Mouse (Mus musculus) kidney, adult 2 months (tissue): ENCODE measurements around the gene Cyp2d11. TPM values are rescaled to one million over a fixed set of nuclear protein-coding genes. Genes with fewer than 3 reads are reported as not detected.
"Not testable (repeated sequence)": the region's sequence is repeated elsewhere in the genome, so short reads cannot be mapped to it uniquely, and the experiment has no call there.

Experiments
- DNase-seq: peaks from one replicate; pipeline ENCODE4 v3.0.0; 2021
- H3K27ac ChIP-seq: fragments of 200-500 bp; 2 replicates; pipeline ENCODE4 v1.5.1; 2012; ENCODE audit warnings: low read depth, low read length, control low read depth, inconsistent platforms; ENCODE audit not compliant: insufficient read depth
- H3K27me3 ChIP-seq: fragments of 200-500 bp; replicated peaks from 2 replicates; pipeline ENCODE4 v1.6.1; 2012; ENCODE audit warnings: mild to moderate bottlenecking, moderate library complexity, low read length, inconsistent platforms; ENCODE audit not compliant: control insufficient read depth, insufficient read depth
- H3K36me3 ChIP-seq: fragments of 200-500 bp; 2 replicates; pipeline ENCODE4 v1.6.1; 2012; ENCODE audit warnings: mild to moderate bottlenecking, moderate library complexity, low read length, inconsistent platforms; ENCODE audit not compliant: control insufficient read depth, insufficient read depth
- H3K4me1 ChIP-seq: fragments of 200-500 bp; 2 replicates; pipeline ENCODE4 v1.6.1; 2011; ENCODE audit warnings: low read length; ENCODE audit not compliant: control insufficient read depth, insufficient read depth
- H3K4me3 ChIP-seq: fragments of 200-500 bp; 2 replicates; pipeline ENCODE4 v1.5.1; 2011; ENCODE audit warnings: mild to moderate bottlenecking, low read depth, low read length, control low read depth; ENCODE audit not compliant: insufficient read depth
- CTCF ChIP-seq: fragments of 200-500 bp; conservative IDR thresholded peaks from 2 replicates; pipeline ENCODE4 v1.5.1; 2011; ENCODE audit warnings: low read depth, mild to moderate bottlenecking, control low read depth, low read length, moderate library complexity, mixed read lengths; ENCODE audit not compliant: insufficient read depth, insufficient read length
- POLR2A ChIP-seq: fragments of 200-500 bp; IDR thresholded peaks from one replicate; pipeline ENCODE4 v1.6.1; 2011; ENCODE audit warnings: low read depth, low read length, control low read depth
- WGBS: fragments of 180-500 bp; shearing (Covaris S2); methylation state at CpG from one replicate; pipeline ENCODE4 v1.1.7; 2018; 5-methylcytosine and 5-hydroxymethylcytosine counted together
- polyA plus RNA-seq: library from polyadenylated mRNA; depleted of rRNA; stranded (reverse); fragments of >200 nt; gene quantifications from 2 replicates; pipeline ENCODE4 v1.2.3, GENCODE M21; 2012; rRNA removed

Cyp2d11 gene
- polyA plus RNA-seq: not detected in 2 replicates

GRCm38 (mm10) chr15:82393922-82394321 is at the start of gene Cyp2d11:
Gene Cyp2d11, minus strand, starts transcription at chr15:82394022.
- H3K36me3 ChIP-seq, H3K4me1 ChIP-seq, H3K4me3 ChIP-seq, H3K27ac ChIP-seq, H3K27me3 ChIP-seq, DNase-seq: not testable (repeated sequence)
- whole genome bisulfite sequencing: 86% methylated on average over 2 of the region's 2 CpGs

GRCm38 (mm10) chr15:82437975-82438617 is 44.3 kb upstream of the Cyp2d11 start:
- H3K4me1 ChIP-seq: no peaks in the 10 kb centered on the region
- no peak overlapping the region for H3K27ac ChIP-seq
- 56% methylated on average over 5 of the region's 5 CpGs for WGBS
- peak; percentile 42 for DNase-seq
- H3K36me3 ChIP-seq: no peaks in the 10 kb centered on the region
- no peaks in the 10 kb centered on the region for H3K27me3 ChIP-seq
- no peak overlapping the region for H3K4me3 ChIP-seq
- peak; percentile 63 for TF ChIP-seq CTCF
- no peak for TF ChIP-seq POLR2A

DNA sequence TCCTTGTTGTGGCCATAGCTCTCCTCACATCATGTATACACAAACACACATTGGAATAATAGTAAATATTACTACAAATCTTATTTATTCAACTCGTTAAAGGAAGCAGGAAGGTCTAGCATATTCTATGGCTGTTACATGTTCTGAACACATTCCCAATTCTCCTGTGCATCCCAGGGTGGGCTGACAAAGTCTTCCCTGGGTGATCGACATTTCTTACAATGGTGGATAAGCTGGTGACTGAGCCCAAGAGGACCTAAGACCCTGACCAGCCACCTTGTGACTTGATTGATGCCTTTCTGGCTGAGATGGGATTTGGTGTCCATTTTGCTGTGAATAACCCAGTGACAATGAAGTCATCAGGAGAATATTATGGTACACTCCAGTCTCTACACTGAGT is 41.8 kb upstream of the Cyp2d11 start:
- no peak overlapping the region for H3K4me3 ChIP-seq
- TF ChIP-seq POLR2A (no peak), CTCF (no peak)
- no peaks in the 10 kb centered on the region for H3K36me3 ChIP-seq
- DNase-seq: no peak
- no peaks in the 10 kb centered on the region for H3K27me3 ChIP-seq
- WGBS: 90% methylated on average over 2 of the region's 2 CpGs
- no peak overlapping the region for H3K27ac ChIP-seq
- no peaks in the 10 kb centered on the region for H3K4me1 ChIP-seq

DNA sequence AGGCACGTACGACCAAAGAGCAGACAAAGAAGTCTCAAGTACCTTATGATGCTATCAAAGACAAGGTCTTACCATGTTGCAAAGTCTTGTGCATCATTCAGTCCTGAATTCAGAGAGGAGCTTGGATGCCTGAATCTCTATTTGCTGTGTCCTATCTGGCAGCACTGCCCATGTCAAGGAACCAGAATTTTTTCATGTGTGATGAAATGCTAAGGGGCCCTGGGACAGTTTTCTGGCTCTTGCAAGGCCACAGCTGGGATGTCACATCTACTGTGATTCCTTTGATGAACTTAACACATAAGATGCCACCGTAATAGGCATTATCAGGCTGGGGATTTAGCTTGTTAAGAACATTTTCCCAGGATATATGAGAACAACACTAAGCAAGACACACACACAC is 41.2 kb upstream of the Cyp2d11 start:
- Histone ChIP-seq H3K36me3 (no peaks in the 10 kb centered on the region), H3K27me3 (no peaks in the 10 kb centered on the region), H3K4me1 (no peaks in the 10 kb centered on the region), H3K27ac (no peak overlapping the region), H3K4me3 (no peak overlapping the region)
- no peak for DNase-seq
- WGBS: 68% methylated on average over 3 of the region's 3 CpGs
- TF ChIP-seq POLR2A: no peak
- TF ChIP-seq CTCF: no peak

- H3K27me3 ChIP-seq: no peaks in the 10 kb centered on the region
- 67% methylated on average over 3 of the region's 3 CpGs for WGBS
Observed at GRCm38 (mm10) chr15:82434541-82434940, 40.7 kb upstream of the Cyp2d11 start.

DNA sequence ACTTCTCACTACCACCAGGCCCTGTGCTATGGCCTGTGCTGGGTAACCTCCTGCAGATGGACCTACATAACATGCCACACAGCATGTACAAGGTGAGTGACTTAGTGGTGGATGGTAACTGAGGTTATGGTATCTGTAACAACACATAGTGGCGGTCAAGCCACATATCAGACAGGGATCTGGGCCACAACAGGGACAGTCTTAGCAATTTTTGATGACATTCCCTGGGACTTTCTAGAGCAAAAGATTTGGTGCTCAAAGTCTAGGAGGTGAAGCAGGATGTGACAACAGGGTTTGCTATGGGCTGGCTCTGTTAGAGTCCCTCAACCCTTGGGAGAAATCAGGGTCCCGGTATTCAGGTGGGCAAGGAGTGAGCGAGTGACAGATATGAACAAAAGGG is 39.8 kb upstream of the Cyp2d11 start:
- no peak overlapping the region for H3K27ac ChIP-seq
- TF ChIP-seq POLR2A: no peak
- TF ChIP-seq CTCF: no peak
- no peaks in the 10 kb centered on the region for H3K4me1 ChIP-seq
- H3K27me3 ChIP-seq: no peaks in the 10 kb centered on the region
- DNase-seq: no peak
- H3K36me3 ChIP-seq: no peaks in the 10 kb centered on the region
- H3K4me3 ChIP-seq: no peak overlapping the region
- WGBS: 96% methylated on average over 3 of the region's 3 CpGs

More at GRCm38 (mm10) chr15:82434541-82434940, 40.7 kb upstream of the Cyp2d11 start:
- H3K27ac ChIP-seq: no peak overlapping the region
- no peaks in the 10 kb centered on the region for H3K36me3 ChIP-seq
- H3K4me1 ChIP-seq: no peaks in the 10 kb centered on the region
- H3K4me3 ChIP-seq: no peak overlapping the region
- TF ChIP-seq POLR2A (no peak), CTCF (no peak)
- DNase-seq: no peak

DNA sequence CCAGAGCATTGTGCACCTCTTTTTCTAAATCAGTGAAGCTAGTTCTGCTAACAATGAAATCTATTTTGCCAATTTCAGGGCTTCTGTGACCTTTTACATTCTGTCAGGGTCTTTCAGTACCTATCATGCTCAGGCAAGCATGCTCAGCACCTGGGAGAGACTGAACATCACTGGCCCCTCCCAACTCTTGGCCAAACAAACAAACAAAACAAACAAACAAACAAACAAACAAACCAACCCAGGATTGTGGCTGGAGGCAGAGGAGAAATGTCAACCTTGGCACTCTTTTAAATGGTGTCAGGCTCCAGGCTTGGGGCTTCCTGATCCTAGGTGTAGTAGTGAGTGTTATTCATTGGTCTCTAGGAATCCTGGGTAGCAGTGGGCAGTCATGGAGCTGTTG is 39.3 kb upstream of the Cyp2d11 start, which contains the start of gene Cyp2d9:
TSS of gene Cyp2d9 (plus strand) at position 301 of the 400 bp plus-strand sequence.
- H3K27ac ChIP-seq: no peak within 1 kb of the TSS
- DNase-seq: no peak

More for the DNA sequence above, 39.3 kb upstream of the Cyp2d11 start, which contains the start of gene Cyp2d9:
- no peaks in the 10 kb centered on the region for H3K27me3 ChIP-seq
- no peaks in the 10 kb centered on the region for H3K4me1 ChIP-seq
- no peak within 1 kb of the TSS for H3K4me3 ChIP-seq
- H3K36me3 ChIP-seq: no peaks in the 10 kb centered on the region
- no peak for TF ChIP-seq CTCF
- TF ChIP-seq POLR2A: no peak
